Mouse (Mus musculus) midbrain, embryonic 13.5 days (tissue): Measurements from ENCODE around the gene Gfpt1. TPM values are rescaled to one million over a fixed set of nuclear protein-coding genes. Genes with fewer than 3 reads are reported as not detected.
"Not testable (repeated sequence)": the region's sequence is repeated elsewhere in the genome, so short reads cannot be mapped to it uniquely, and the experiment has no call there.

Experiments used
- ATAC-seq: fragments of 200-750 bp; cut with Nextera tagmentation; 2 replicates; pipeline ENCODE4 v1.8.0; 2017; ENCODE audit warnings: mild to moderate bottlenecking, moderate TSS enrichment, moderate library complexity
- H3K27ac ChIP-seq: fragments of 300-500 bp; sonication (generic); 2 replicates; pipeline ENCODE4 v1.5.1; 2015; ENCODE audit warnings: inconsistent platforms, mild to moderate bottlenecking, moderate library complexity
- H3K27me3 ChIP-seq: fragments of 300-500 bp; sonication (generic); 2 replicates; pipeline ENCODE4 v1.6.1; 2015; ENCODE audit warnings: mild to moderate bottlenecking, inconsistent platforms
- H3K36me3 ChIP-seq: fragments of 300-500 bp; sonication (generic); 2 replicates; pipeline ENCODE4 v1.6.1; 2015; ENCODE audit warnings: mild to moderate bottlenecking, inconsistent platforms
- H3K4me1 ChIP-seq: fragments of 300-500 bp; sonication (generic); replicated peaks from 2 replicates; pipeline ENCODE4 v1.6.1; 2015; ENCODE audit warnings: inconsistent platforms
- H3K4me2 ChIP-seq: fragments of 300-500 bp; sonication (generic); replicated peaks from 2 replicates; pipeline ENCODE4 v1.6.1; 2015; ENCODE audit warnings: moderate library complexity, mild to moderate bottlenecking, inconsistent platforms
- H3K4me3 ChIP-seq: fragments of 300-500 bp; sonication (generic); replicated peaks from 2 replicates; pipeline ENCODE4 v1.5.1; 2015; ENCODE audit warnings: mild to moderate bottlenecking, inconsistent platforms
- H3K9ac ChIP-seq: fragments of 300-500 bp; sonication (generic); replicated peaks from 2 replicates; pipeline ENCODE4 v1.6.1; 2015; ENCODE audit warnings: mild to moderate bottlenecking, inconsistent platforms
- H3K9me3 ChIP-seq: fragments of 300-500 bp; sonication (generic); 2 replicates; pipeline ENCODE4 v1.6.1; 2016; ENCODE audit warnings: mild to moderate bottlenecking, inconsistent platforms
- WGBS: fragments of 180-500 bp; shearing (Covaris S2); methylation state at CpG from one replicate; pipeline ENCODE4 v1.1.7; 2015; 5-methylcytosine and 5-hydroxymethylcytosine counted together
- polyA plus RNA-seq: library from polyadenylated mRNA; unstranded; fragments of >200 nt; fragmentation: Nextera tagmentation; extraction: Ambion mirVana; gene quantifications from 2 replicates; pipeline ENCODE4 v1.2.1, GENCODE M21; 2015

Gene Gfpt1
- polyA plus RNA-seq, 1 experiment from 2014 or later: 20.1 TPM

DNA sequence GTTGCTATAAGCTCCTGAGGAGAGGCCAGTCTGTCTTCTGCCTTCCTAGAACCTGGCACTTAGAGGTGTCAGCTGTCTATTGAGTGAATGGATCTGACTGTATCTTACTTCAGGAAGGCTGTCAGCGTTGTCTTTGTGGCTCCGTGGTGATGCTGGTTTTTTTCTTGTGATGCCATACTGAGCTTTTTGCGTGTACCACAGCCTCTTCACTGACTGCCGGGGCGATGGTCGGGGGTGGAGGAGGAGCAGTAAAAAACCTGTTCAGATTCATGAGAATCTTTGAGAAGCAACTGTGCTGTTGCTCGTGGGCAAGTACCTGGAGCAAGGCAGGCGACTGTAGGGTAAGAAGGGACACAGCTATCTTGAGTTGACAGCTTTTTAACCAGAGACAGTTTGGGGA, 23.8 kb upstream of the Gfpt1 start:
- Histone ChIP-seq H3K27ac (no peak overlapping the region), H3K9ac (no peak overlapping the region), H3K4me2 (no peak overlapping the region), H3K36me3 (peaks cover 66% of the 10 kb centered on the region), H3K4me3 (no peak overlapping the region), H3K9me3 (no peaks in the 10 kb centered on the region), H3K4me1 (no peaks in the 10 kb centered on the region), H3K27me3 (no peaks in the 10 kb centered on the region)
- ATAC-seq: no peak
- WGBS: 92% methylated on average over 8 of the region's 8 CpGs

DNA sequence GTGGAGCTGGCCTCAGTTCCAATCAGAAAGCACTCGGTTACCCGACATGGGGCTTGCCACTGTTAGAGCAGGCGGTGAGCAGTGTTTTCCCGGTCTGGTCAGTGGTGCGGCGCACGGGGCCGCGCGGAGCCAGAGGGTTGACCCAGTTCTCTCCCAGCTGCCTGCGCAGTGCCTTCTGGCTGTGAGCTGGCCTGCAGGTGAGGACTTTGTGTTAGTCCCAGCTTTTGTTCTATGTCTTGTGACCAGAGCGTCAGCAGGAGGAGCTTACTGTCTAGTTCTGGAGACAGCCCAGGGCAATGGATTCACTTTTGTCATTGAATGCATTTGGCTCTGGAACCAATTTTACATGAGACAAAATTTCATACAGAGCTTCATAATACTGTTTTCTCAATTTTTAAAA, 20.9 kb upstream of the Gfpt1 start:
- no peaks in the 10 kb centered on the region for H3K4me1 ChIP-seq
- H3K9me3 ChIP-seq: no peaks in the 10 kb centered on the region
- H3K4me2 ChIP-seq: no peak overlapping the region
- 98% methylated on average over 12 of the region's 12 CpGs for WGBS
- peaks cover 75% of the 10 kb centered on the region for H3K36me3 ChIP-seq
- no peak overlapping the region for H3K4me3 ChIP-seq
- H3K27me3 ChIP-seq: no peaks in the 10 kb centered on the region
- no peak overlapping the region for H3K27ac ChIP-seq
- no peak overlapping the region for H3K9ac ChIP-seq
- no peak for ATAC-seq

DNA sequence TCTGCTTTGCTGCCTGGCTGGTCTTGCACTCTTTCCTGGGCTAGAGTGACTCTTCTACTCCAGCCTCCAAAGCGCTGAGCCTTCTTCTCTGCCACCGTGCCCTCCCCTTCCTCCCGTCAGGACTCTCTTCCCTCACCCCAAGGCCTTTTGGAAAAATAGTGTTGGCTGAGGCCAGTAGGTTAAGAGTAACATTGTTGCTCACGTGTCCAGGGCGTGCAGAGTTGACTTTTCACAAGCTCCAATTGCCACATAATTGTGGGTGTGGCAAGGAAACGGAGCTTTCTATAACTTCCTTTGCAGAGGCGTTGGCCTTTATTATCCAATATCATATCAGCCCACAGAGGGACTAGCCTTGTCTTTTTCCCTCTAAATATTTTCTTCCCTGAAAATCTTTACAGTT, 15.7 kb upstream of the Gfpt1 start:
- H3K9ac ChIP-seq: no peak overlapping the region
- no peak overlapping the region for H3K4me3 ChIP-seq
- no peaks in the 10 kb centered on the region for H3K27me3 ChIP-seq
- WGBS: 91% methylated on average over 7 of the region's 7 CpGs
- no peak overlapping the region for H3K4me2 ChIP-seq
- peaks cover 76% of the 10 kb centered on the region for H3K36me3 ChIP-seq
- no peaks in the 10 kb centered on the region for H3K4me1 ChIP-seq
- H3K9me3 ChIP-seq: no peaks in the 10 kb centered on the region
- no peak for ATAC-seq
- no peak overlapping the region for H3K27ac ChIP-seq

DNA sequence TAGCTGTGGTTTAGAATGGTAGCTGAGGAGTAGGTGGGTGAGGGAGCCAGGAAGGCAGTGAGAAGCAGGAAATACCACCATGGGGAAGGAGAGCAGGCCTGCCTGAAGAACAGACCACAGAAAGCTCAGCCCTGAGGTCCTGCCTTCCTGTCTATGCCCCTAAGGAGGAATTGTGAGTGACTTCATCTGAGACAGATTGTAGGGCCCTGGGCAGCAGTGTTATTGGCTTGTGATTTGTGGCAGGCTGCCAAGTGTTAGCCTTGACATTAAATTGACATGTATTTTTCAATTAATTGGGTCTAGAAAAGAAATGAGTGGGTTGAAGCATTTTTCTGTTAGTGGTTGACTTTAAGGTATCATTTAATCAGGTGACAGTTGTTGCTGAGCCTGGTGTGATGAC, 13.8 kb upstream of the Gfpt1 start:
- Histone ChIP-seq H3K36me3 (peaks cover 62% of the 10 kb centered on the region), H3K27ac (no peak overlapping the region), H3K4me2 (no peak overlapping the region), H3K4me1 (no peaks in the 10 kb centered on the region), H3K4me3 (no peak overlapping the region), H3K27me3 (no peaks in the 10 kb centered on the region), H3K9ac (no peak overlapping the region), H3K9me3 (no peaks in the 10 kb centered on the region)
- no peak for ATAC-seq

DNA sequence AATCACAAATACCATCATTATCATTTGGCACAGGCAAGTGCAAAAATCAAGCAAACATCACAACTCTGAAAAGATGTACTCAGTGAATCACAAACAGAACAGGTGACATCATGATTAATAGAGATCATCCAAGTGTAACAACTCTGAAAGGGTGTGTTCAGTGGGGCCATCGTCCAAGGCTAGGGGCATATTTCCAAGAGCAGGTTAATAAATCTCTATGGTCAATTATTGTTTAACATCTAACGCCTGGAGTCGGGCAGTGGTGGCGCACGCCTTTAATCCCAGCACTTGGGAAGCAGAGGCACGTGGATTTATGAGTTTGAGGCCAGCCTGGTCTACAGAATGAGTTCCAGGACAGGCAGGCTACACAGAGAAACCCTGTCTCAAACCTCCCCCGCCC, 11.3 kb upstream of the Gfpt1 start:
- not testable (repeated sequence) for H3K4me1 ChIP-seq, H3K9ac ChIP-seq, H3K27me3 ChIP-seq, H3K9me3 ChIP-seq, ATAC-seq, H3K27ac ChIP-seq, H3K4me3 ChIP-seq, H3K4me2 ChIP-seq
- peaks cover 42% of the 10 kb centered on the region for H3K36me3 ChIP-seq
- 86% methylated on average over 7 of the region's 7 CpGs for WGBS

DNA sequence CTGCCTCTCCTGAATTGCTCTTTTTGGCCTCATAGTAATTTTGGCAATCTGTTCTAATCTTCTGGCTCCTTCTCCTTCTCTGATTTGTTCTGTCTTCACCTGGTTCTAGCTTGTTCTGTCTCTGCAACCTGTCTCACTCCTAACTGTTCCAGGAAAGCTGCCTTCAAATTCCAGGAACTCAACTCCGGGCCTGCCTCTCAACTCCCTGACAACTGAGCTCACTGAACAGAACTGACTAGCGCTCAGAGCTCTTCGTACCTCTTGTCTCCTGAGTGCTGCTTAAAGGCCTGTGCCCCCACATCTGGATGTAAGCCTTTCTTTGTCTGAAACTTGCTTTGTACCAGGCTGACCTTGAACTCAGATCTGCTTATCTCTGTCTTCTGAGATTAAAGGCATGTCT, 10.2 kb upstream of the Gfpt1 start:
- ATAC-seq: no peak
- Histone ChIP-seq H3K27ac (no peak overlapping the region), H3K27me3 (no peaks in the 10 kb centered on the region), H3K36me3 (peaks cover 32% of the 10 kb centered on the region), H3K9me3 (peaks cover 3% of the 10 kb centered on the region; the same call in 1 of the 2 replicates), H3K4me3 (no peak overlapping the region), H3K4me2 (no peak overlapping the region), H3K4me1 (no peaks in the 10 kb centered on the region), H3K9ac (no peak overlapping the region)
- 86% methylated on average over 3 of the region's 3 CpGs for WGBS

DNA sequence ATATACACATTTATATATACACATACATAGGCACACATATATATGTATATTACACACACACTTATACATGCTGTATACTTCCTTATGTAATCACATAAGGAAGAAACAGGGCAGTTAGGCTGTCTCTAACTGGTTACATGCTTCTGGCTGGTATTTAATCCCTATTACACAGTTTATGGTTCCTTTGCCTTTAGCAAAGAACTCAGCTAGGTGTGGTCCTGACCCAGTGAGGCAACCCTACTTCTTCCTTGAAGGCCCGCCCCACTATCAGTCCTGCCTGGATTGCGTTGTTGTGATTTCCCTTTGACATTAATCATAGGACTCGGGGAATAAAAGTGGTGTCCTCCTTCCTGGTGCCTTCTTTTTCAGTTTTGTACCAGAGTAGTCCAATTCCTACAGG, 8.3 kb upstream of the Gfpt1 start:
- Histone ChIP-seq H3K27me3 (no peaks in the 10 kb centered on the region), H3K4me1 (no peaks in the 10 kb centered on the region), H3K9ac (no peak overlapping the region), H3K4me2 (no peak overlapping the region), H3K27ac (no peak overlapping the region), H3K36me3 (peaks cover 14% of the 10 kb centered on the region), H3K4me3 (no peak overlapping the region), H3K9me3 (peaks cover 3% of the 10 kb centered on the region; the same call in 1 of the 2 replicates)
- 94% methylated on average over 3 of the region's 3 CpGs for WGBS
- no peak for ATAC-seq

DNA sequence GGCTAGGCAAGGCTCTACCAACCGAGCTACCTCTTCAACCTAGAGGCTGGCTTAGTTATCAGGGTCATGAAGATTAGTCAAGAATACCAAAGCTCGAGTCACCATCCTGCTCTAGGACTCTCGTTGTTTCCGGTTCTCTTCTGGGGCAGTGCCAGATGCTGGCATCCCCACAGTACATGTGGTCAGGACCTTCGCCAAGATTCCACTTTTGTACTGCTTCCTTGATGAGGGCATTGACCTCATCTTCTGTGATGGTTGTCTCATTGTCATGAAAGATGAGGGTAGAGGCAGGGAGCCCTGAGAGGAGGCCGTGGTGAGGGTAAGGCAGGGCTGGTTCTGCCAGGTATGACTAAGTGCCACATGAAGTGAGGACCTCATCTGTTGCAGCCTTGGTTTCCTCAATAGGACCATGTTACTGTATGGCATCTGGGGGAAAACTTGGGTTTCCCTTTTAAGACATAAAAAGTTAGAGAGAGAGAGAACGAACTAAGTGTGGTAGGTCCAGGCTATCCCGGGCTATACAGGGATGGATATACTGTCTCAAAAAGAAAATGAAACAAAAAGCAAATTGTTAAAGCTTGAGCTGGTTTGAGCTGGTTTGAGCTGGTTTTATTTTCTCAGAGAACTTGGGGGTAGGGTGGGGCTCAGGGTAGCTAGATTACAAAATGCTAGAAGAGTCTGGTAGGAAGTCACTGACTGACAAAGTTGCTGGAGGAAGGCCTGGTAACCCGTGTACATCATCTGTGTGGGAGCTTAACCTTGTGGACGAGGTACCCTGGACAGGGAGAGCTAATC, 4.6 kb upstream of the Gfpt1 start:
- no peaks in the 10 kb centered on the region; the same call in 1 of the 2 replicates for H3K4me1 ChIP-seq
- H3K36me3 ChIP-seq: no peaks in the 10 kb centered on the region; the same call in 1 of the 2 replicates
- WGBS: 88% methylated on average over 10 of the region's 10 CpGs
- H3K4me3 ChIP-seq: no peak overlapping the region
- H3K27ac ChIP-seq: no peak overlapping the region
- no peak for ATAC-seq
- H3K27me3 ChIP-seq: no peaks in the 10 kb centered on the region
- H3K4me2 ChIP-seq: no peak overlapping the region
- H3K9me3 ChIP-seq: peaks cover 3% of the 10 kb centered on the region; the same call in 1 of the 2 replicates
- H3K9ac ChIP-seq: no peak overlapping the region

DNA sequence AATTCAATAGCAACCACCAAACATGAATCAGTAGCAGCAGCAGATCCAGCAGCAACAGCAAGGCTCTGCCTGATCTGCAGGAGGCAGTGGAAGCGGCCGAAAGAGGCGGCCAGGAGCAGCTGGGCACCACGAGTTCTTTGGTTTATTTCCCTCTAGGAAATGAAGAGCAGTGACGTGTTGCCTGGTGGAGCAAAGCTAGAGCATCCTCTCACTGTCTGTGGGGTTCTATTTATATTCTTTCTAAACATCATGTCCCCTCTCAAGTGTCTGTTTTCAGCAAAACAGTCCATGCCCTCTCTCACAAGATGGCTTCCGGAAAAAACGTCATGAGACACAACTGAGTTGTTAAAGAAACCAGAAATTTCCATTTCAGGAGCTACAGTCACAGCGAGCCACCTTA, 3.5 kb upstream of the Gfpt1 start:
- ATAC-seq: no peak
- H3K9ac ChIP-seq: no peak overlapping the region
- WGBS: 87% methylated on average over 8 of the region's 8 CpGs
- H3K36me3 ChIP-seq: no peaks in the 10 kb centered on the region
- no peak overlapping the region for H3K4me3 ChIP-seq
- H3K27me3 ChIP-seq: no peaks in the 10 kb centered on the region
- H3K9me3 ChIP-seq: peaks cover 3% of the 10 kb centered on the region; the same call in 1 of the 2 replicates
- H3K4me2 ChIP-seq: no peak overlapping the region
- no peak overlapping the region for H3K27ac ChIP-seq
- peaks cover 11% of the 10 kb centered on the region for H3K4me1 ChIP-seq

DNA sequence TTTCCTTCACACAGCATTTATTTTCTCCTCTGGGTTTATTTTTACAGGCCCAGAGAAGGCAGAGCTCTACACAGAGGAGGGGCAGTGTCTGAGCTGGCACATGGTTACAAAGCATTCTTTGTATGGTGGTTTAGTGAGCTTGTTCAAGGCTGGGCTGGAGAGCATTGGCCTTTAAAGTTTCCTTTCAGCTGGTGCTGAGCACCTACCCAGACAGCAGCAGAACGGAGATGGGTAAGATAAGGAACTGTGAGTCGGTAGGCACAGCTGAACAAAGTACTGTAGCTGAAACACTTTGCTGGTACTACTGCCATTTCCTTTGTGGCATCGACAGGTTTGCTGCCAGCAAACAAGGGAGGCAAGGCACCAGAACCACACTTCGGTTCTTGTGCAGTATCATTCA, 1.7 kb upstream of the Gfpt1 start:
- 83% methylated on average over 4 of the region's 4 CpGs for WGBS
- Histone ChIP-seq H3K4me3 (no peak overlapping the region), H3K36me3 (no peaks in the 10 kb centered on the region), H3K4me2 (no peak overlapping the region), H3K4me1 (peaks cover 17% of the 10 kb centered on the region), H3K9ac (no peak overlapping the region), H3K9me3 (peaks cover 3% of the 10 kb centered on the region; the same call in 1 of the 2 replicates), H3K27ac (no peak overlapping the region), H3K27me3 (no peaks in the 10 kb centered on the region)
- ATAC-seq: no peak

DNA sequence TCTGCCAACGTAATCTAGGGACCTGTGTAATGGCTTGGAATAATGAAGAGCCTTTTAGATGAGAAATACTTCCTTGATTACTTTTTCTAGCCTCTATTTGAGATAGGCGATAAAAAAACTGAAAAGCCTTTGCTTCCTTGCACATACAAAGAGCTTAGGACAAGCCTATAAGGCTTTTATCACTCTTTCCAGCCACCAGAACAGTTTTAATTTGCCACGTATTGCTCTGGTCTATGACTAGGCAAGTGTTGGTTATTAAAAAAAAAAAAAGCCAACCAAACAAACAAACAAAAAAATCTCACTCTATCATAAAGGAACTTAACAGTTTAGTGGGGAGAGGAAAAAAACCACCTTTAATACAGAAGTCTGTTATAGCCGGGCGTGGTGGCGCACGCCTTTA, 1.2 kb upstream of the Gfpt1 start:
- H3K27me3 ChIP-seq: no peaks in the 10 kb centered on the region
- no peak overlapping the region for H3K4me3 ChIP-seq
- H3K9ac ChIP-seq: no peak overlapping the region
- H3K27ac ChIP-seq: no peak overlapping the region
- no peaks in the 10 kb centered on the region for H3K36me3 ChIP-seq
- WGBS: 91% methylated on average over 7 of the region's 7 CpGs
- peaks cover 3% of the 10 kb centered on the region; the same call in 1 of the 2 replicates for H3K9me3 ChIP-seq
- no peak for ATAC-seq
- peaks cover 17% of the 10 kb centered on the region for H3K4me1 ChIP-seq
- peak overlapping the region; percentile 67 for H3K4me2 ChIP-seq

DNA sequence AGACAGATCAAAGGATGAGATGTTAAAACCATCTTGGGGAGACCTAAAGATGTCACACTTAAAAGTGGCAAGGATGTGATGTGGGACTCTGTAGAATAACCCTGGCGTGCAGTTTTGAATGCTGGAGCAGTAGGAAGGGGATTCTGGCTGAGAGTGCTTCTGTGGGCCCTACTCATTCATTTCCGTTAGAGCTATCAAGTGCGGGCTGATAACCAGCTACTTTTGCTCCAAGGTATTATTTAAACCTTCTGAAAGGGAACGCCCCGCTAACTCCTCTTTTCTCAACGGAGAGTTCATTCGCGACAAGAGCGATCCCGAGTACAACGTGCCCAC, 676 bp upstream of the Gfpt1 start:
- Histone ChIP-seq H3K27me3 (no peaks in the 10 kb centered on the region), H3K4me2 (peak overlapping the region; percentile 67), H3K27ac (peak overlapping the region; percentile 96), H3K36me3 (no peaks in the 10 kb centered on the region), H3K4me1 (peaks cover 17% of the 10 kb centered on the region), H3K9ac (peak overlapping the region; percentile 94), H3K9me3 (peaks cover 2% of the 10 kb centered on the region; the same call in 1 of the 2 replicates), H3K4me3 (peak overlapping the region; percentile 92)
- peak; percentile 27 for ATAC-seq
- under 1% methylated on average over 11 of the region's 11 CpGs for WGBS

DNA sequence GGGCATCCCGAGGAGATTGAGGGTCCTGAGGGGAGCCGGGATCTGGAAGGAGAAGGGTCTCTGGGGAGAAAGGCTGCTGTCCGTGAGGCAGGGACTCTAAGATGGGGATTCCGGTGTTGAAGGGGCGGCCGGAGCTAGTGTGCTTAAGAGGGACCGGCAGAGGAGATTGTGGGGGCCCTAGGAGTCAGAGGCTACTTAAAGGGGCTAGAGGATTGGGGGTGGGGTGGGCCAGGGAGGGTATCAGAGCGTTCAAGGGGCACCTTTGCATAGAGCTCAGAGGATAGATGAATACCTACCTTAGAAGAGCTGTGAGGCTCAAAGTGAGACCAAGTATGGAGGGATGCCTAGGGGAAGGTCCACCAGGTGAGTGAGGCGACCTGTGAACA, 478 bp downstream of the Gfpt1 start:
- H3K27ac ChIP-seq: peak overlapping the region; percentile 96
- no peak; the same call in 1 of the 2 replicates for ATAC-seq

More for the DNA sequence above, 478 bp downstream of the Gfpt1 start:
- Histone ChIP-seq H3K9me3 (no peaks in the 10 kb centered on the region), H3K36me3 (peaks cover 5% of the 10 kb centered on the region; the same call in 1 of the 2 replicates), H3K4me2 (peak overlapping the region; percentile 67), H3K27me3 (no peaks in the 10 kb centered on the region), H3K4me3 (peak overlapping the region; percentile 92), H3K9ac (peak overlapping the region; percentile 94), H3K4me1 (peaks cover 17% of the 10 kb centered on the region)
- WGBS: 1% methylated on average over 9 of the region's 9 CpGs
